Mouse (Mus musculus) C2C12 (cell line): ENCODE data around the gene Tsr3. TPM values are rescaled to one million over a fixed set of nuclear protein-coding genes. Genes with fewer than 3 reads are reported as not detected.
A peak's percentile ranks its signal among the peaks of the same experiment; 100 is the strongest.
"Not testable (repeated sequence)": the region's sequence is repeated elsewhere in the genome, so short reads cannot be mapped to it uniquely, and the experiment has no call there.

Source experiments
- H3K27me3 ChIP-seq: one replicate; pipeline ENCODE4 v1.6.1; 2011; ENCODE audit not compliant: control insufficient read depth, insufficient read depth, insufficient read length
- H3K36me3 ChIP-seq: one replicate; pipeline ENCODE4 v1.6.1; 2011; ENCODE audit not compliant: control insufficient read depth, insufficient read depth
- H3K4me3 ChIP-seq: one replicate; pipeline ENCODE4 v1.5.1; 2011; ENCODE audit warnings: mild to moderate bottlenecking, control low read depth; ENCODE audit not compliant: poor library complexity, insufficient read depth, severe bottlenecking
- H3K79me2 ChIP-seq: one replicate; pipeline ENCODE4 v1.6.1; 2011; ENCODE audit not compliant: control insufficient read depth, insufficient read depth
- H3K79me3 ChIP-seq: one replicate; pipeline ENCODE4 v1.6.1; 2011; ENCODE audit warnings: low read depth, control low read depth
- H3ac ChIP-seq: one replicate; pipeline ENCODE3; 2011; ENCODE audit warnings: low read depth; ENCODE audit not compliant: control insufficient read depth, insufficient read length
- CEBPB ChIP-seq: IDR thresholded peaks from one replicate; pipeline ENCODE4 v1.6.1; 2011; ENCODE audit warnings: low read depth, mild to moderate bottlenecking, control low read depth, moderate library complexity
- CTCF ChIP-seq: IDR thresholded peaks from one replicate; pipeline ENCODE4 v1.5.1; 2011; ENCODE audit not compliant: control insufficient read depth, insufficient read depth, insufficient read length
- FOSL1 ChIP-seq: IDR thresholded peaks from one replicate; pipeline ENCODE4 v1.8.0; 2011; ENCODE audit warnings: mild to moderate bottlenecking, low read length; ENCODE audit not compliant: poor library complexity, insufficient read depth, severe bottlenecking
- MAX ChIP-seq: IDR thresholded peaks from one replicate; pipeline ENCODE4 v1.6.1; 2011; ENCODE audit warnings: mild to moderate bottlenecking, control low read depth
- MYOD1 ChIP-seq: IDR thresholded peaks from one replicate; pipeline ENCODE4 v1.6.1; 2011; ENCODE audit warnings: low read depth; ENCODE audit not compliant: control insufficient read depth, insufficient read length
- MYOG ChIP-seq: IDR thresholded peaks from one replicate; pipeline ENCODE4 v1.6.1; 2011; ENCODE audit not compliant: control insufficient read depth, insufficient read length; ENCODE audit errors: extremely low read depth
- USF1 ChIP-seq: IDR thresholded peaks from one replicate; pipeline ENCODE4 v1.6.1; 2011; ENCODE audit warnings: low read depth, mild to moderate bottlenecking, control low read depth, moderate library complexity
- polyA plus RNA-seq: library from polyadenylated mRNA; unstranded; fragments of >200 nt; fragmentation: generic; extraction: Trizol; gene quantifications from one replicate; pipeline ENCODE4 v1.2.1, GENCODE M21; 2012; ENCODE audit warnings: missing spikeins

Tsr3 gene
- polyA plus RNA-seq, 1 experiment, result 39.3 TPM

- Histone ChIP-seq H3K36me3 (peaks cover 29% of the 10 kb centered on the region), H3K4me3 (no peak overlapping the region), H3K27me3 (no peaks in the 10 kb centered on the region), H3K79me3 (no peaks in the 10 kb centered on the region), H3ac (no peak overlapping the region), H3K79me2 (no peaks in the 10 kb centered on the region)
- no peak for TF ChIP-seq MYOG
- no peak for TF ChIP-seq CTCF
- no peak for TF ChIP-seq CEBPB
- TF ChIP-seq FOSL1, result no peak
- no peak for TF ChIP-seq USF1
- no peak for TF ChIP-seq MAX
- TF ChIP-seq MYOD1, result no peak
Measured at GRCm38 (mm10) chr17:25215431-25215830, 24.5 kb upstream of the Tsr3 start.

GRCm38 (mm10) chr17:25218967-25219366 lies 21.0 kb upstream of the Tsr3 start:
- H3K4me3 ChIP-seq, result no peak overlapping the region
- no peak overlapping the region for H3ac ChIP-seq
- TF ChIP-seq CEBPB, result no peak
- TF ChIP-seq MYOG, result no peak
- no peak for TF ChIP-seq MYOD1
- no peak for TF ChIP-seq MAX
- no peak for TF ChIP-seq CTCF
- no peak for TF ChIP-seq USF1
- TF ChIP-seq FOSL1, result no peak
- H3K36me3 ChIP-seq, result peaks cover 19% of the 10 kb centered on the region
- H3K79me3 ChIP-seq, result no peaks in the 10 kb centered on the region
- no peaks in the 10 kb centered on the region for H3K27me3 ChIP-seq
- H3K79me2 ChIP-seq, result no peaks in the 10 kb centered on the region

GRCm38 (mm10) chr17:25219492-25220295 lies 20.3 kb upstream of the Tsr3 start:
- Histone ChIP-seq H3K4me3 (no peak overlapping the region), H3ac (no peak overlapping the region), H3K27me3 (no peaks in the 10 kb centered on the region), H3K79me3 (no peaks in the 10 kb centered on the region), H3K79me2 (no peaks in the 10 kb centered on the region), H3K36me3 (peaks cover 12% of the 10 kb centered on the region)
- TF ChIP-seq MAX, result no peak
- TF ChIP-seq MYOD1, result no peak

- no peaks in the 10 kb centered on the region for H3K79me3 ChIP-seq
- no peaks in the 10 kb centered on the region for H3K79me2 ChIP-seq
- peaks cover 2% of the 10 kb centered on the region for H3K36me3 ChIP-seq
- H3K4me3 ChIP-seq, result no peak overlapping the region
- TF ChIP-seq FOSL1, result no peak
- no peak for TF ChIP-seq CEBPB
- no peak for TF ChIP-seq USF1
- TF ChIP-seq CTCF, result no peak
- TF ChIP-seq MAX, result no peak
- no peak for TF ChIP-seq MYOD1
- no peak for TF ChIP-seq MYOG
- H3K27me3 ChIP-seq, result no peaks in the 10 kb centered on the region
- H3ac ChIP-seq, result no peak overlapping the region
Measured at GRCm38 (mm10) chr17:25220746-25221145, 19.2 kb upstream of the Tsr3 start.

- H3K79me2 ChIP-seq, result no peaks in the 10 kb centered on the region
- H3ac ChIP-seq, result no peak overlapping the region
- peak overlapping the region; percentile 14 for H3K4me3 ChIP-seq
- no peaks in the 10 kb centered on the region for H3K27me3 ChIP-seq
- H3K79me3 ChIP-seq, result no peaks in the 10 kb centered on the region
- H3K36me3 ChIP-seq, result no peaks in the 10 kb centered on the region
- TF ChIP-seq USF1, result no peak
- TF ChIP-seq MYOG, result no peak
- TF ChIP-seq MAX, result no peak
- TF ChIP-seq CTCF, result no peak
- TF ChIP-seq FOSL1, result no peak
- no peak for TF ChIP-seq CEBPB
- TF ChIP-seq MYOD1, result no peak
Measured at GRCm38 (mm10) chr17:25221821-25222503, 18.0 kb upstream of the Tsr3 start.

GRCm38 (mm10) chr17:25222504-25222940 lies 17.4 kb upstream of the Tsr3 start:
- H3K79me3 ChIP-seq, H3ac ChIP-seq, H3K4me3 ChIP-seq, H3K27me3 ChIP-seq, H3K79me2 ChIP-seq, H3K36me3 ChIP-seq: not testable (repeated sequence)
